Mouse (Mus musculus): ENCODE results near the gene Gnai3.

GRCm38 (mm10) chr3:108129367-108129766 is 16.6 kb downstream of the Gnai3 start:
- TF ChIP-seq CTCF (IDR thresholded peaks at IDR 0.05; ENCODE audit: low read depth, low read length) (no peak), POLR2A (IDR thresholded peaks at IDR 0.05; ENCODE audit: extremely low read depth, insufficient read depth, low read length) (no peak)
